Mouse (Mus musculus) embryonic facial prominence, embryonic 12.5 days (tissue): ENCODE data around the gene Osbpl8. TPM values are rescaled to one million over a fixed set of nuclear protein-coding genes. Genes with fewer than 3 reads are reported as not detected.

Source experiments
- ATAC-seq: fragments of 200-750 bp; cut with Nextera tagmentation; 2 replicates; pipeline ENCODE4 v1.8.0; 2017; ENCODE audit not compliant: insufficient number of reproducible peaks, insufficient read depth, low FRiP score, low TSS enrichment
- H3K27ac ChIP-seq: fragments of 300-500 bp; sonication (generic); 2 replicates; pipeline ENCODE4 v1.5.1; 2016; ENCODE audit warnings: mild to moderate bottlenecking
- H3K27me3 ChIP-seq: fragments of 300-500 bp; sonication (generic); 2 replicates; pipeline ENCODE4 v1.6.1; 2016; ENCODE audit warnings: mild to moderate bottlenecking, moderate library complexity
- H3K36me3 ChIP-seq: fragments of 300-500 bp; sonication (generic); 2 replicates; pipeline ENCODE4 v1.6.1; 2016; ENCODE audit warnings: mild to moderate bottlenecking
- H3K4me1 ChIP-seq: fragments of 300-500 bp; sonication (generic); 2 replicates; pipeline ENCODE4 v1.6.1; 2016
- H3K4me2 ChIP-seq: fragments of 300-500 bp; sonication (generic); replicated peaks from 2 replicates; pipeline ENCODE4 v1.6.1; 2016; ENCODE audit warnings: mild to moderate bottlenecking, moderate library complexity
- H3K4me3 ChIP-seq: fragments of 300-500 bp; sonication (generic); 2 replicates; pipeline ENCODE4 v1.5.1; 2016; ENCODE audit warnings: mild to moderate bottlenecking
- H3K9ac ChIP-seq: fragments of 300-500 bp; sonication (generic); 2 replicates; pipeline ENCODE4 v1.6.1; 2016; ENCODE audit warnings: mild to moderate bottlenecking, moderate library complexity
- H3K9me3 ChIP-seq: fragments of 300-500 bp; sonication (generic); 2 replicates; pipeline ENCODE4 v1.6.1; 2016; ENCODE audit warnings: mild to moderate bottlenecking, moderate library complexity
- WGBS: fragments of 180-500 bp; shearing (Covaris S2); methylation state at CpG from one replicate; pipeline ENCODE4 v1.1.7; 2016; 5-methylcytosine and 5-hydroxymethylcytosine counted together
- polyA plus RNA-seq: library from polyadenylated mRNA; unstranded; fragments of >200 nt; fragmentation: Nextera tagmentation; extraction: Ambion mirVana; gene quantifications from 2 replicates; pipeline ENCODE4 v1.2.1, GENCODE M21; 2016

Osbpl8 gene
- polyA plus RNA-seq, 1 experiment from 2014 or later, result 16.2 TPM

- no peaks in the 10 kb centered on the region for H3K36me3 ChIP-seq
- H3K4me3 ChIP-seq, result no peak overlapping the region
- no peaks in the 10 kb centered on the region for H3K9me3 ChIP-seq
- H3K9ac ChIP-seq, result no peak overlapping the region
- no peak overlapping the region for H3K27ac ChIP-seq
- no peaks in the 10 kb centered on the region for H3K27me3 ChIP-seq
- ATAC-seq, result no peak
- H3K4me1 ChIP-seq, result peaks cover 8% of the 10 kb centered on the region; the same call in 1 of the 2 replicates
- 88% methylated on average over 3 of the region's 3 CpGs for WGBS
- H3K4me2 ChIP-seq, result no peak overlapping the region
Observed at GRCm38 (mm10) chr10:111168305-111168704, 3.8 kb downstream of the Osbpl8 start.

DNA sequence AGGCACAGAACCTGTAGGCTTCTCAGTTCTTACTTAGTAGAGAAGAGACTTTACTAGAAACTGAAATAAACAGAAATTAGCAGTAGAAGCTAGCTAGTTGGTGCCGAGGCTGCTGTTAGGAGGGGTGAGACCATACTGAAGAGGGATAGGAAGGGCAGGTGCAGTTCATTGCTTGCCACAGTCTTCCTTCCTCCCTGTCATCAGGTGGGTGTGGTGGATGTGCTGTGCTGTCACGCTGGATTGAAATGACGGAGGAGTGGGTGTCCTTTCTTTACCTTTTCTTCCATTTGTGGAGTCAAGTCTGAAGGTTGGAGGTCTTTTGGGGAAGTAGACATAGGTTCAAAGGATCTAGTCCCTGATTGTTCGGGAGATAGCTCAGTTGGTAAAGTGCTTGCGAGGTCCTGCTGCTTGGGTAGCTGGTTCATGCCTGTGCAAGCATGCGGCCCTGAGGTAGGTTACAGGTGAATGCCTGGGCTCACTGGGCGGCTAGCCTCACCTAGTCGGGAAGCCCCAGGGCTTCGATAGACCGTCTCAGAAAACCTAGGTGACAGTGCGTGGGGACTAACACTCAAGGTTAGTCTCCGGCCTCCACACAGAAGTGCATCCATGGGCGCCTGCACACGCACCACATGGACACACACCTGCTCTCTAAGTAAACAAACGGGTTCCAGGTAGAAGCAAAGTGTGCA lies 6.8 kb downstream of the Osbpl8 start:
- no peak for ATAC-seq
- Histone ChIP-seq H3K4me3 (no peak overlapping the region), H3K27me3 (no peaks in the 10 kb centered on the region), H3K36me3 (no peaks in the 10 kb centered on the region), H3K9me3 (no peaks in the 10 kb centered on the region), H3K27ac (no peak overlapping the region), H3K4me2 (no peak overlapping the region), H3K9ac (no peak overlapping the region), H3K4me1 (0 out of 2 replicates have a peak, but pooled peaks cover under 1% of the 10 kb centered on the region)
- 89% methylated on average over 15 of the region's 15 CpGs for WGBS

- Histone ChIP-seq H3K4me2 (no peak overlapping the region), H3K27ac (no peak overlapping the region), H3K9ac (no peak overlapping the region), H3K36me3 (no peaks in the 10 kb centered on the region), H3K9me3 (no peaks in the 10 kb centered on the region), H3K4me3 (no peak overlapping the region), H3K27me3 (no peaks in the 10 kb centered on the region), H3K4me1 (no peaks in the 10 kb centered on the region)
- whole genome bisulfite sequencing, result 78% methylated on average over 7 of the region's 7 CpGs
- no peak for ATAC-seq
Observed at GRCm38 (mm10) chr10:111173589-111174247, 9.2 kb downstream of the Osbpl8 start.

GRCm38 (mm10) chr10:111177336-111177735 lies 12.8 kb downstream of the Osbpl8 start:
- no peak for ATAC-seq
- WGBS, result 77% methylated on average over 8 of the region's 8 CpGs
- H3K9me3 ChIP-seq, result no peaks in the 10 kb centered on the region

DNA sequence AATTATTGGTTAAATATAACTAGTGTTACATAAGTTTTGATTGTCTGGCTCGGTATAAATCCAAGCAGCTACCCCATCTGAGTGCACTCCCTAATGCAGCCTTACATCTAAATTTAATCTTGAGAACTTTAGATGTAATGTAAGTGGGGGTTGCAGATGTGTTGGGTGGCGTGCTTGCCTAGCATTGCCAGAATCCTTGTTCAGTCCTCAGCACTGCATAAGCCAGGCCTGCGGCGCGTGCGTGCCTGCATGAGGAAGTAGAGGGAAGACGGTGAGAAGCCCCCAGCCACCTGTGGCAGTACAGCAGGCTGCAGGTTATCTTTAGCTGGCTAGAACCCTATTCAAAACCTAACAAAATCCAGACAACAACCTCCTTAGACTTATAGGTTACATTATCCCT lies 13.5 kb downstream of the Osbpl8 start:
- ATAC-seq, result no peak
- 93% methylated on average over 7 of the region's 7 CpGs for WGBS
- Histone ChIP-seq H3K4me2 (no peak overlapping the region), H3K36me3 (no peaks in the 10 kb centered on the region), H3K27ac (no peak overlapping the region), H3K9me3 (no peaks in the 10 kb centered on the region), H3K27me3 (no peaks in the 10 kb centered on the region), H3K9ac (no peak overlapping the region), H3K4me1 (no peaks in the 10 kb centered on the region), H3K4me3 (no peak overlapping the region)

More at GRCm38 (mm10) chr10:111177336-111177735, 12.8 kb downstream of the Osbpl8 start:
- no peaks in the 10 kb centered on the region for H3K36me3 ChIP-seq
- no peaks in the 10 kb centered on the region for H3K4me1 ChIP-seq
- no peaks in the 10 kb centered on the region for H3K27me3 ChIP-seq
- no peak overlapping the region for H3K27ac ChIP-seq
- H3K9ac ChIP-seq, result no peak overlapping the region
- H3K4me3 ChIP-seq, result no peak overlapping the region
- no peak overlapping the region for H3K4me2 ChIP-seq

DNA sequence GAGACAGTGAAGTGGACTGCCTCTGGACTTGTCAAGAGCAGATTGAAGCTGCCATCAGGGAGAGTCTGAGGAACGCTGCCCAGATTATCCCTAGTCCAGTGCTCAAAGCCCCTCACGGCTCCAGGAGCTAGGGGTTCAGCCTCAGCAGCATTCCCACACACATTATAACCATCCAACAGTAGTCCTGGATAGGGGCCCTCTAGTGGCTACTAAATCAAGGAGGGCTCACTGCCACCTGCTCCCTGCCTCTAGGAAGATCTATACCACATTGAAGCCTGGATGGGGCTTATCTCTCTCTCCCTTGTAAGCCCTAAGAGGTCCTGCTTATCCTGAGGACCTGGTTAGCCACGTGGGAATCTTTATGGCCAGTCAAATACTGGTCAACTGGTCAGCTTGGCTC lies 16.1 kb downstream of the Osbpl8 start:
- no peak; the same call in 1 of the 2 replicates for ATAC-seq
- Histone ChIP-seq H3K27me3 (no peaks in the 10 kb centered on the region), H3K4me2 (no peak overlapping the region), H3K4me1 (peaks cover 6% of the 10 kb centered on the region; the same call in 1 of the 2 replicates), H3K4me3 (no peak overlapping the region), H3K27ac (no peak overlapping the region), H3K36me3 (no peaks in the 10 kb centered on the region), H3K9ac (no peak overlapping the region), H3K9me3 (no peaks in the 10 kb centered on the region)
- 33% methylated on average over 3 of the region's 3 CpGs for WGBS

DNA sequence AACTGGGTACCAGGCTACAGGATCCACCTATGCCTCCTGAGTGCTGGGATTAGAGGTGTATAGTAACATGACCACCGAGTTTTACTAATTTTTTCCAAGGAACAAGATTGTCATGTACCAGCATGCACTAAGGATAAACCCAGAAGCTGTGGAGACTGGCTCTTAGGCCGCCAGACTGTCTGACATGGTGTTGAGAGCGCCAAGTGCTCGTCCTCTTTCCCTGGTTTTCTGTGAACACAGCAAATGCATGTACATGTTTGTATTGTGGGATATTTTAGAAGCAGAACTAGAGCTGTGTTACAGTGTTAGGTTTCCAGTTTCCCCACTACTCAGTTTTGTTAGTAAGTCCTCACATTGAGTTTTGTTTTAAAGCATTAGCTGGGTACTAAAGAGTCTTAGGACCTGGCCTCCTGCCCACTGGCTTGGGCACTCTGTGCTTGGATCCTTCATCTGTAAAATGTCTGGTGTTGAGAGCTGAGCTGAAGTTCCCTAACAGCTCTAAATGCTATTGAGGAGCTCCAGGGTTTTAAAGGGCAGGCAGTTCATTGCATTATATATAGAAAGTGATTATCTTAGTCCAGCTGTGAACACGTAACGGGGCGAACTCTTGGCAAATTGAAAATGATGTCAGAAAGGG lies 19.2 kb downstream of the Osbpl8 start:
- Histone ChIP-seq H3K27ac (peak overlapping the region; percentile 7; the same call in 1 of the 2 replicates), H3K9ac (no peak overlapping the region), H3K4me1 (peaks cover 20% of the 10 kb centered on the region; the same call in 1 of the 2 replicates), H3K9me3 (no peaks in the 10 kb centered on the region), H3K4me2 (no peak overlapping the region), H3K4me3 (no peak overlapping the region), H3K27me3 (no peaks in the 10 kb centered on the region), H3K36me3 (no peaks in the 10 kb centered on the region)
- no peak for ATAC-seq
- WGBS, result 75% methylated on average over 7 of the region's 7 CpGs

GRCm38 (mm10) chr10:111185574-111186269 lies 21.2 kb downstream of the Osbpl8 start:
- no peak overlapping the region for H3K4me3 ChIP-seq
- ATAC-seq, result no peak
- no peak overlapping the region for H3K9ac ChIP-seq
- no peaks in the 10 kb centered on the region for H3K27me3 ChIP-seq
- no peaks in the 10 kb centered on the region for H3K9me3 ChIP-seq
- peaks cover 20% of the 10 kb centered on the region; the same call in 1 of the 2 replicates for H3K4me1 ChIP-seq
- H3K4me2 ChIP-seq, result no peak overlapping the region
- no peak overlapping the region for H3K27ac ChIP-seq
- H3K36me3 ChIP-seq, result no peaks in the 10 kb centered on the region
- WGBS, result 88% methylated on average over 1 of the region's 1 CpGs

- Histone ChIP-seq H3K4me1 (peaks cover 14% of the 10 kb centered on the region; the same call in 1 of the 2 replicates), H3K4me2 (no peak overlapping the region), H3K9me3 (no peaks in the 10 kb centered on the region), H3K9ac (no peak overlapping the region), H3K27ac (no peak overlapping the region), H3K27me3 (no peaks in the 10 kb centered on the region), H3K36me3 (no peaks in the 10 kb centered on the region), H3K4me3 (no peak overlapping the region)
- 80% methylated on average over 4 of the region's 4 CpGs for WGBS
- ATAC-seq, result no peak
Observed at GRCm38 (mm10) chr10:111189022-111189555, 24.5 kb downstream of the Osbpl8 start.

DNA sequence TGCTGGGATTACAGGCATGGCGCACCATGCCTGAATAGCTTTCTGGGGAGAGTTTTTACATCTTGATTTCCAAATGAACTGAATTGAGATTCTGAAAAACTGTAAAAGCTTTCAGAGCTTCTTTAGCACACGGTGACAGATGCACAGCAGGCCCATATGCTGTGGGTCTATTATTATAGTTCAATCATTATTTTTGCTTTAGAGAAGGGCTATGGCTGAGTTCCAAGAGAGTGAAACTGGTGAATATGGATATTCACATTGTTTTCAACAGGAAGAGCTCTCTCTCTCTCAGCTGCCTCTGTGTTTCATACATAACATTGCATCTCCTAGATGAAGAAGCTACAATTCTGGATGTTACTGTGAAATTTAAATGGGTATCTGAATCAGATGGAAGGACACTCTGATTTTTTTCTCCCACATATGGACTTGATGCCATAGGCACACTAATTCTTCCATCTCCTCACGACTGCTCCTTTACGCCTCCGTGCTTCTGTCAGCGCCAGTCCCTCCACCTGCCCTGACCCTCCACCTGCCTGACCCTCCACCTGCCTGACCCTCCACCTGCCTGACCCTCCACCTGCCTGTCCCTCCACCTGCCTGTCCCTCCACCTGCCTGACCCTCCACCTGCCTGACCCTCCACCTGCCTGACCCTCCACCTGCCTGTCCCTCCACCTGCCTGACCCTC lies 25.7 kb downstream of the Osbpl8 start:
- 77% methylated on average over 6 of the region's 6 CpGs for WGBS
- no peaks in the 10 kb centered on the region for H3K36me3 ChIP-seq
- ATAC-seq, result no peak

GRCm38 (mm10) chr10:111193536-111193935 lies 29.0 kb downstream of the Osbpl8 start:
- Histone ChIP-seq H3K9me3 (no peaks in the 10 kb centered on the region), H3K4me1 (no peaks in the 10 kb centered on the region), H3K4me3 (no peak overlapping the region), H3K9ac (no peak overlapping the region), H3K27ac (no peak overlapping the region), H3K4me2 (no peak overlapping the region), H3K27me3 (no peaks in the 10 kb centered on the region), H3K36me3 (no peaks in the 10 kb centered on the region)
- 79% methylated on average over 4 of the region's 4 CpGs for WGBS
- no peak for ATAC-seq

More for the DNA sequence above, 25.7 kb downstream of the Osbpl8 start:
- no peak overlapping the region for H3K9ac ChIP-seq
- H3K27ac ChIP-seq, result no peak overlapping the region
- H3K4me2 ChIP-seq, result no peak overlapping the region
- H3K27me3 ChIP-seq, result no peaks in the 10 kb centered on the region
- H3K9me3 ChIP-seq, result no peaks in the 10 kb centered on the region
- H3K4me3 ChIP-seq, result no peak overlapping the region
- H3K4me1 ChIP-seq, result peaks cover 14% of the 10 kb centered on the region; the same call in 1 of the 2 replicates
